In genomic region chr5:112548846-112549620, GRCm38 (mm10) we compare ENCODE assay signal across 8 mouse cellular contexts. TPM values are rescaled to one million over a fixed set of nuclear protein-coding genes. Genes with fewer than 3 reads are reported as not detected.
DNase-seq lines count a peak whose midpoint lies in the region; ATAC-seq lines count a peak whose summit lies in the region.

No protein-coding gene starts in this region.

- no peak overlapping the region; the same call in 1 of the 2 replicates for H3K9ac ChIP-seq in forebrain, embryonic 13.5 days
- H3K9ac ChIP-seq in forebrain, embryonic 11.5 days (ENCODE audit: low read length) = no peak overlapping the region
- no peak overlapping the region for H3K9ac ChIP-seq in liver, embryonic 11.5 days (ENCODE audit: low read depth, low read length)

- H3K9me3 ChIP-seq in forebrain, embryonic 13.5 days (replicated peaks) = no peaks in the 10 kb centered on the region
- H3K9me3 ChIP-seq in forebrain, embryonic 11.5 days (ENCODE audit: control insufficient read depth, low read length) = no peaks in the 10 kb centered on the region
- H3K9me3 ChIP-seq in liver, embryonic 11.5 days (ENCODE audit: control insufficient read depth, low read length) = no peaks in the 10 kb centered on the region

- no peak for DNase-seq in forebrain, embryonic 11.5 days (ENCODE audit: low spot score)
- DNase-seq in brain, adult 2 months (ENCODE audit: low read depth, low spot score) = peak; percentile 87
- DNase-seq in heart, adult 9 months (ENCODE audit: low spot score in 2 of 2) = peak; percentile 21 to 46
- peak; percentile 55 for DNase-seq in kidney, postnatal 14 days
- DNase-seq in liver, embryonic 11.5 days (ENCODE audit: low spot score) = no peak
- no peak for DNase-seq in urinary bladder, postnatal 36 days (ENCODE audit: low spot score in 2 of 2)
- no peak for DNase-seq in layer of hippocampus, adult 9-10 months (ENCODE audit: low spot score)

- peaks cover 63% of the 10 kb centered on the region for H3K4me1 ChIP-seq in forebrain, embryonic 13.5 days
- peaks cover 7% of the 10 kb centered on the region; the same call in 1 of the 2 replicates for H3K4me1 ChIP-seq in forebrain, embryonic 11.5 days (replicated peaks; ENCODE audit: control insufficient read depth, insufficient read depth, low read length)
- H3K4me1 ChIP-seq in liver, embryonic 11.5 days (replicated peaks; ENCODE audit: control insufficient read depth, insufficient read depth, low read length) = no peaks in the 10 kb centered on the region

- no peak for ATAC-seq in forebrain, embryonic 13.5 days
- no peak for ATAC-seq in forebrain, embryonic 11.5 days (replicated peaks; ENCODE audit: low FRiP score)
- no peak for ATAC-seq in liver, embryonic 11.5 days (replicated peaks; ENCODE audit: low FRiP score)

- H3K4me2 ChIP-seq in forebrain, embryonic 13.5 days = peak overlapping the region; percentile 20
- no peak overlapping the region for H3K4me2 ChIP-seq in forebrain, embryonic 11.5 days (ENCODE audit: low read depth, low read length, severe bottlenecking)
- H3K4me2 ChIP-seq in liver, embryonic 11.5 days = no peak overlapping the region

- WGBS in forebrain, embryonic 13.5 days = 43% methylated on average over 12 of the region's 12 CpGs
- 69% methylated on average over 12 of the region's 12 CpGs for WGBS in forebrain, embryonic 11.5 days
- 70% methylated on average over 12 of the region's 12 CpGs for WGBS in liver, embryonic 11.5 days

- H3K27me3 ChIP-seq in forebrain, embryonic 13.5 days = no peaks in the 10 kb centered on the region
- H3K27me3 ChIP-seq in forebrain, embryonic 11.5 days (ENCODE audit: control insufficient read depth, insufficient read depth, low read length) = no peaks in the 10 kb centered on the region
- H3K27me3 ChIP-seq in liver, embryonic 11.5 days (replicated peaks; ENCODE audit: control insufficient read depth, insufficient read depth, low read length) = no peaks in the 10 kb centered on the region

- H3K27ac ChIP-seq in forebrain, embryonic 13.5 days = peak overlapping the region; percentile 77
- no peak overlapping the region for H3K27ac ChIP-seq in forebrain, embryonic 11.5 days (ENCODE audit: low read depth, low read length)
- H3K27ac ChIP-seq in liver, embryonic 11.5 days (ENCODE audit: low read depth, low read length) = no peak overlapping the region

- H3K36me3 ChIP-seq in forebrain, embryonic 13.5 days (ENCODE audit: poor library complexity, severe bottlenecking) = no peaks in the 10 kb centered on the region
- no peaks in the 10 kb centered on the region for H3K36me3 ChIP-seq in forebrain, embryonic 11.5 days (ENCODE audit: control insufficient read depth, insufficient read depth, low read length)
- H3K36me3 ChIP-seq in liver, embryonic 11.5 days (ENCODE audit: control insufficient read depth, insufficient read depth, low read length) = no peaks in the 10 kb centered on the region

- no peak overlapping the region for H3K4me3 ChIP-seq in forebrain, embryonic 13.5 days
- H3K4me3 ChIP-seq in forebrain, embryonic 11.5 days (ENCODE audit: low read depth, low read length) = no peak overlapping the region
- no peak overlapping the region for H3K4me3 ChIP-seq in liver, embryonic 11.5 days (ENCODE audit: low read depth, low read length)

RNA-seq across cellular contexts. Expression of gene Sez6l, which starts 28.0 kb away (rescaled TPM):
- polyA plus RNA-seq in forebrain, embryonic 13.5 days (2015; fragmentation: Nextera tagmentation; extraction: Ambion mirVana) = 22.5 and 24.0 TPM in 2 replicates
- polyA plus RNA-seq in forebrain, embryonic 11.5 days (2014; fragmentation: Nextera tagmentation; extraction: Ambion mirVana) = 4.8 and 5.8 TPM in 2 replicates
- polyA plus RNA-seq in liver, embryonic 11.5 days (2014; fragmentation: Nextera tagmentation; extraction: Ambion mirVana) = 0.08 TPM in 2 replicates

Comparison
In these comparisons a context has a peak if more than half of its experiments do, and no peak if none do; other contexts are left out.
1. DNase-seq: peak in brain, adult 2 months (single experiment), heart, adult 9 months (2 of 2) and kidney, postnatal 14 days (single experiment); none in forebrain, embryonic 11.5 days (single experiment), liver, embryonic 11.5 days (single experiment), urinary bladder, postnatal 36 days (0 of 2) and layer of hippocampus, adult 9-10 months (single experiment).